Mouse (Mus musculus): Measurements from ENCODE around the gene Fto. TPM values are rescaled to one million over a fixed set of nuclear protein-coding genes. Genes with fewer than 3 reads are reported as not detected.

Gene Fto
- polyA plus RNA-seq, 1 experiment from 2014 or later = 94.8 TPM

DNA sequence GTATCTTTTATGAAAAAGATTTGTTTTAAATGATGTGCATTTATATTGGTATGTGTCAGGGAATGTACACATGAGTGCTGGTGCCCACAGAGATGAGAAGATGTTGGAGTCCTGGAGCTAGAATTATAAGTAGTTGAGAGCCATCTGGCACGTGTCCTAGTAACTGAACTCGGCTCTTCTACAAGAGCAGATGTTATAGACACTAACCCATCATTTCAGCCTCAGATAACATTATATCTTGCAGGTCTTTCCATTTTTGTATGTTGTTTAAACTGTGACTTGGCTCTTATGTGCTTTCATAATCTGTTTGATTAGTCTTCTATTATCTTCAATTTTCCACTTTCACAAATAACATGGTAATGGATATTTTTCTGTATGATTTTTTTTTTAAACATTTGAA lies 186.0 kb downstream of the Fto start:
- no peak overlapping the region for H3K27ac ChIP-seq (replicated peaks; ENCODE audit: low read depth, low read length)
- H3K9me3 ChIP-seq (replicated peaks; ENCODE audit: control insufficient read depth, low read length) = no peaks in the 10 kb centered on the region
- H3K9ac ChIP-seq (replicated peaks; ENCODE audit: low read length) = no peak overlapping the region
- no peak for DNase-seq (ENCODE audit: low spot score)
- no peak overlapping the region for H3K4me2 ChIP-seq (ENCODE audit: low read depth, low read length)
- no peak overlapping the region for H3K4me3 ChIP-seq (ENCODE audit: low read depth, low read length)
- peaks cover 2% of the 10 kb centered on the region; the same call in 1 of the 2 replicates for H3K4me1 ChIP-seq (ENCODE audit: control insufficient read depth, insufficient read depth, low read length)
- H3K36me3 ChIP-seq (replicated peaks; ENCODE audit: control insufficient read depth, insufficient read depth, low read depth, low read length) = no peaks in the 10 kb centered on the region
- WGBS = 80% methylated on average over 2 of the region's 2 CpGs
- no peak for ATAC-seq (replicated peaks; ENCODE audit: insufficient number of reproducible peaks, low FRiP score, low TSS enrichment, low read depth)
- no peaks in the 10 kb centered on the region for H3K27me3 ChIP-seq (ENCODE audit: control insufficient read depth, insufficient read depth, low read length)

GRCm38 (mm10) chr8:91501960-91502600 lies 188.8 kb downstream of the Fto start:
- Histone ChIP-seq H3K27me3 (ENCODE audit: control insufficient read depth, insufficient read depth, low read length) (no peaks in the 10 kb centered on the region; the same call in 1 of the 2 replicates), H3K9me3 (replicated peaks; ENCODE audit: control insufficient read depth, low read length) (no peaks in the 10 kb centered on the region), H3K27ac (replicated peaks; ENCODE audit: low read depth, low read length) (no peak overlapping the region), H3K4me3 (ENCODE audit: low read depth, low read length) (no peak overlapping the region), H3K4me1 (ENCODE audit: control insufficient read depth, insufficient read depth, low read length) (peaks cover 2% of the 10 kb centered on the region; the same call in 1 of the 2 replicates), H3K36me3 (replicated peaks; ENCODE audit: control insufficient read depth, insufficient read depth, low read depth, low read length) (no peaks in the 10 kb centered on the region), H3K9ac (replicated peaks; ENCODE audit: low read length) (no peak overlapping the region), H3K4me2 (ENCODE audit: low read depth, low read length) (no peak overlapping the region)
- DNase-seq (ENCODE audit: low spot score) (no peak), ATAC-seq (replicated peaks; ENCODE audit: insufficient number of reproducible peaks, low FRiP score, low TSS enrichment, low read depth) (no peak)
- 77% methylated on average over 11 of the region's 11 CpGs for WGBS

- DNase-seq (ENCODE audit: low spot score) (no peak), ATAC-seq (replicated peaks; ENCODE audit: insufficient number of reproducible peaks, low FRiP score, low TSS enrichment, low read depth) (no peak)
- Histone ChIP-seq H3K27ac (replicated peaks; ENCODE audit: low read depth, low read length) (no peak overlapping the region), H3K4me2 (ENCODE audit: low read depth, low read length) (no peak overlapping the region), H3K4me1 (ENCODE audit: control insufficient read depth, insufficient read depth, low read length) (peaks cover 2% of the 10 kb centered on the region; the same call in 1 of the 2 replicates), H3K27me3 (ENCODE audit: control insufficient read depth, insufficient read depth, low read length) (no peaks in the 10 kb centered on the region; the same call in 1 of the 2 replicates), H3K9me3 (replicated peaks; ENCODE audit: control insufficient read depth, low read length) (no peaks in the 10 kb centered on the region), H3K4me3 (ENCODE audit: low read depth, low read length) (no peak overlapping the region), H3K9ac (replicated peaks; ENCODE audit: low read length) (no peak overlapping the region; the same call in 1 of the 2 replicates), H3K36me3 (replicated peaks; ENCODE audit: control insufficient read depth, insufficient read depth, low read depth, low read length) (no peaks in the 10 kb centered on the region)
- WGBS = 27% methylated on average over 5 of the region's 5 CpGs
These were observed 189.5 kb downstream of the Fto start for GRCm38 (mm10) chr8:91502791-91503190.

DNA sequence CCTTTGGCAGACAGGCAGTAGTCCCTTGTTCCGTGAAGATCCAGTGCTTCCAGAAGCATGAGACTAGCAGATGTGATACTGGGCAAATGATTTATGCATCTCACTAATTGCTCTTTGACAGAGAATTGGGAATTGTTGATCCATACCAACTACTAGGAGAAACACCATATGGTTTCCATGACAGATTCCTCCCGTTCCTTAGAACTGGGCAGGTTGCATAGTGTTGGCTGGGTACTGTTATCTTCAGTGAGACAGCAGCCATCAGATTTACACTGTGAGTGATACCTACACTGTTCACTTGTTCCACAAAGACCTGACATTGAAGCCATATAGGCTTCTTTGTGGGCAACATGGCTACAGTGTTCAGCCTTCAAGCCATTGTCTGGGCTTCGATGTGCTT lies 191.0 kb downstream of the Fto start:
- Histone ChIP-seq H3K36me3 (replicated peaks; ENCODE audit: control insufficient read depth, insufficient read depth, low read depth, low read length) (no peaks in the 10 kb centered on the region), H3K4me2 (ENCODE audit: low read depth, low read length) (no peak overlapping the region), H3K4me3 (ENCODE audit: low read depth, low read length) (no peak overlapping the region), H3K27ac (replicated peaks; ENCODE audit: low read depth, low read length) (no peak overlapping the region), H3K27me3 (ENCODE audit: control insufficient read depth, insufficient read depth, low read length) (no peaks in the 10 kb centered on the region; the same call in 1 of the 2 replicates), H3K4me1 (ENCODE audit: control insufficient read depth, insufficient read depth, low read length) (peaks cover 2% of the 10 kb centered on the region; the same call in 1 of the 2 replicates), H3K9ac (replicated peaks; ENCODE audit: low read length) (no peak overlapping the region), H3K9me3 (replicated peaks; ENCODE audit: control insufficient read depth, low read length) (no peaks in the 10 kb centered on the region)
- ATAC-seq (replicated peaks; ENCODE audit: insufficient number of reproducible peaks, low FRiP score, low TSS enrichment, low read depth) = no peak
- WGBS = 90% methylated on average over 3 of the region's 3 CpGs
- no peak for DNase-seq (ENCODE audit: low spot score)

- Histone ChIP-seq H3K4me1 (ENCODE audit: control insufficient read depth, insufficient read depth, low read length) (peaks cover 2% of the 10 kb centered on the region; the same call in 1 of the 2 replicates), H3K9ac (replicated peaks; ENCODE audit: low read length) (no peak overlapping the region), H3K27me3 (ENCODE audit: control insufficient read depth, insufficient read depth, low read length) (no peaks in the 10 kb centered on the region; the same call in 1 of the 2 replicates), H3K36me3 (replicated peaks; ENCODE audit: control insufficient read depth, insufficient read depth, low read depth, low read length) (no peaks in the 10 kb centered on the region), H3K4me2 (ENCODE audit: low read depth, low read length) (no peak overlapping the region), H3K9me3 (replicated peaks; ENCODE audit: control insufficient read depth, low read length) (no peaks in the 10 kb centered on the region), H3K4me3 (ENCODE audit: low read depth, low read length) (no peak overlapping the region), H3K27ac (replicated peaks; ENCODE audit: low read depth, low read length) (no peak overlapping the region)
- 78% methylated on average over 10 of the region's 10 CpGs for WGBS
- DNase-seq (ENCODE audit: low spot score) (no peak), ATAC-seq (replicated peaks; ENCODE audit: insufficient number of reproducible peaks, low FRiP score, low TSS enrichment, low read depth) (no peak)
These were observed 191.6 kb downstream of the Fto start for GRCm38 (mm10) chr8:91504891-91505290.

DNA sequence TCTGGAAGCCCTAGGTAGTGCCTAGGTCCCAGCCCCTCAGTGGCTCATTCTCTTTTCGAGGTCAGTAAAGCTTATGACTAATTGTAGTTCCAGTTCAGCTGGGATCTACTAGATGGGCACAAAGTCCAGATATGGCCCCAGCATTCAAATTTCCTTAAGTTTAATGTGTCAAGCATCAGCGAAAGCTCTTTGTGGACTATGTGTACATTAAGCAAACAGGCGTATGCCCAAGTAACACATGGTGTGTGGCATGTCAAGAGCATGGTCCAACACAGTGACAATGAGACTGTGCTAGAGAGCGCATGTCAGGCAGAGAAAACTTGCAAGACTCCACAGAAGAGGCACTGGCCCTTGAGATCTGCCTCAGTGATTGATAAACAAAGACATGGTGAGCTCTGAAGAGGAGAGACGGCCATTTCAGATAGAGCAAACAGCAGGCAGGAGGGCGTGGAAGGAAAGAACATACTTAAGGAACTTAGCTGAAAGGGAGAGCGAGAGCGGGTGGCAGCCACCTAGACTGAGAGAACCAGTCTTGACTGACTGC lies 192.2 kb downstream of the Fto start:
- Histone ChIP-seq H3K4me3 (ENCODE audit: low read depth, low read length) (no peak overlapping the region), H3K9me3 (replicated peaks; ENCODE audit: control insufficient read depth, low read length) (no peaks in the 10 kb centered on the region), H3K27ac (replicated peaks; ENCODE audit: low read depth, low read length) (no peak overlapping the region), H3K4me2 (ENCODE audit: low read depth, low read length) (no peak overlapping the region), H3K36me3 (replicated peaks; ENCODE audit: control insufficient read depth, insufficient read depth, low read depth, low read length) (no peaks in the 10 kb centered on the region), H3K4me1 (ENCODE audit: control insufficient read depth, insufficient read depth, low read length) (peaks cover 2% of the 10 kb centered on the region; the same call in 1 of the 2 replicates), H3K9ac (replicated peaks; ENCODE audit: low read length) (no peak overlapping the region), H3K27me3 (ENCODE audit: control insufficient read depth, insufficient read depth, low read length) (no peaks in the 10 kb centered on the region; the same call in 1 of the 2 replicates)
- DNase-seq (ENCODE audit: low spot score) (no peak), ATAC-seq (replicated peaks; ENCODE audit: insufficient number of reproducible peaks, low FRiP score, low TSS enrichment, low read depth) (no peak)
- 88% methylated on average over 8 of the region's 8 CpGs for WGBS

DNA sequence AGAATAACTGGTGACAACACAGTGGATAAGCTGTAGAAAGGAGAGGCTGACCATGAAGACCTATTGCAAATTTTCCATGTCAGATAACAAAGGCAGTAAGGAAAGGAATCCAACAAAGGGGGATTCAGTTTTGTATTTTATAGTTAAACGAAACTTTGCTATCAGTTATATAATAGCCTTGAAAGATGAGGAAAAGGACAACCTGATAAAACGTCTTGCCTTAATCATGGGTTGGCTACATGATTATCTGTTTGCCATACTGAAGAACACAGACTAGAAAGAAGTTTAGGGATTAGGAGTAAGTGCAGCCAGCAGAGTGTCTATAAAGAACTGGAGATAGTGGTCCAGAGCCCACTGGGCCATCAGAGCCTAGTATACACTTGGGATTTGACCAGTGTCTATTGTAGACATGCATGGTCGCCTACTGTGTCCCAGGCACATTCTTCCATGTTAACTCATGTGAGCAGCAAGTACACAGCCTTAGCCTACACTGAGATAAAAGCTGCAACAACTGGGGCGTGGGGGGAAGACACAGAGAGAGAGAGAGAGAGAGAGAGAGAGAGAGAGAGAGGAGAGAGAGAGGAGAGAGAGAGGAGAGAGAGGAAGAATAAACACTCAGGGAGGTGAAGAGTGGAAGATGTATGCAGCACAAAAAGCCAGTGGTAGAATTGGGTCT lies 192.8 kb downstream of the Fto start:
- ATAC-seq (replicated peaks; ENCODE audit: insufficient number of reproducible peaks, low FRiP score, low TSS enrichment, low read depth) = no peak

More for the DNA sequence above, 192.8 kb downstream of the Fto start:
- Histone ChIP-seq H3K27ac (replicated peaks; ENCODE audit: low read depth, low read length) (no peak overlapping the region), H3K9ac (replicated peaks; ENCODE audit: low read length) (no peak overlapping the region), H3K36me3 (replicated peaks; ENCODE audit: control insufficient read depth, insufficient read depth, low read depth, low read length) (no peaks in the 10 kb centered on the region), H3K4me2 (ENCODE audit: low read depth, low read length) (no peak overlapping the region), H3K4me1 (ENCODE audit: control insufficient read depth, insufficient read depth, low read length) (peaks cover 2% of the 10 kb centered on the region; the same call in 1 of the 2 replicates), H3K4me3 (ENCODE audit: low read depth, low read length) (no peak overlapping the region), H3K27me3 (ENCODE audit: control insufficient read depth, insufficient read depth, low read length) (no peaks in the 10 kb centered on the region; the same call in 1 of the 2 replicates), H3K9me3 (replicated peaks; ENCODE audit: control insufficient read depth, low read length) (no peaks in the 10 kb centered on the region)
- 81% methylated on average over 4 of the region's 4 CpGs for WGBS
- no peak for DNase-seq (ENCODE audit: low spot score)

All from embryonic facial prominence, embryonic 11.5 days (tissue).